Mouse (Mus musculus) limb, embryonic 14.5 days (tissue): ENCODE data around the gene Kcnab2. TPM values are rescaled to one million over a fixed set of nuclear protein-coding genes. Genes with fewer than 3 reads are reported as not detected.

Source experiments
- ATAC-seq: fragments of 200-750 bp; cut with Nextera tagmentation; 2 replicates; pipeline ENCODE4 v1.8.0; 2017; ENCODE audit warnings: low read depth, moderate number of reproducible peaks, moderate TSS enrichment; ENCODE audit not compliant: low FRiP score
- DNase-seq: peaks from one replicate; pipeline ENCODE4 v3.0.0-alpha.2; 2015; ENCODE audit warnings: low spot score
- H3K27ac ChIP-seq: fragments of 300-500 bp; sonication (generic); replicated peaks from 2 replicates; pipeline ENCODE4 v1.5.1; 2014; ENCODE audit warnings: low read depth, mild to moderate bottlenecking, low read length, moderate library complexity, mixed read lengths
- H3K27me3 ChIP-seq: fragments of 300-500 bp; sonication (generic); 2 replicates; pipeline ENCODE4 v1.6.1; 2014; ENCODE audit warnings: low read length, mixed read lengths; ENCODE audit not compliant: control insufficient read depth, insufficient read depth
- H3K36me3 ChIP-seq: fragments of 300-500 bp; sonication (generic); 2 replicates; pipeline ENCODE4 v1.6.1; 2014; ENCODE audit warnings: mild to moderate bottlenecking, low read length, moderate library complexity, mixed read lengths; ENCODE audit not compliant: control insufficient read depth, insufficient read depth
- H3K4me1 ChIP-seq: fragments of 300-500 bp; sonication (generic); 2 replicates; pipeline ENCODE4 v1.6.1; 2014; ENCODE audit warnings: antibody characterized with exemption, low read length, mixed read lengths; ENCODE audit not compliant: control insufficient read depth, insufficient read depth
- H3K4me2 ChIP-seq: fragments of 300-500 bp; sonication (generic); replicated peaks from 2 replicates; pipeline ENCODE4 v1.6.1; 2014; ENCODE audit warnings: low read depth, mild to moderate bottlenecking, low read length, moderate library complexity; ENCODE audit not compliant: severe bottlenecking
- H3K4me3 ChIP-seq: fragments of 300-500 bp; sonication (generic); replicated peaks from 2 replicates; pipeline ENCODE4 v1.5.1; 2014; ENCODE audit warnings: low read length
- H3K9ac ChIP-seq: fragments of 300-500 bp; sonication (generic); 2 replicates; pipeline ENCODE4 v1.6.1; 2014; ENCODE audit warnings: mild to moderate bottlenecking, low read depth, low read length, moderate library complexity; ENCODE audit not compliant: severe bottlenecking
- H3K9me3 ChIP-seq: fragments of 300-500 bp; sonication (generic); 2 replicates; pipeline ENCODE4 v1.6.1; 2016; ENCODE audit warnings: low read length; ENCODE audit not compliant: control insufficient read depth
- POLR2A ChIP-seq: fragments of 200-500 bp; IDR thresholded peaks from 2 replicates; pipeline ENCODE4 v1.8.0; 2012; ENCODE audit warnings: inconsistent platforms, mild to moderate bottlenecking, moderate library complexity, borderline replicate concordance; ENCODE audit not compliant: insufficient read depth, insufficient read length; ENCODE audit errors: extremely low read depth
- WGBS: fragments of 180-500 bp; shearing (Covaris S2); extraction: QIAGEN DNeasy Blood & Tissue Kit; methylation state at CpG from one replicate; pipeline ENCODE4 v1.1.7; 2014; 5-methylcytosine and 5-hydroxymethylcytosine counted together
- polyA plus RNA-seq, 2 experiments: library from polyadenylated mRNA; depleted of rRNA in 1 of 2; stranded (reverse) in 1 of 2; unstranded in 1 of 2; fragments of >200 nt; fragmentation: Nextera tagmentation in 1 of 2; extraction: Ambion mirVana in 1 of 2; gene quantifications; 2 replicates each; pipeline versions ENCODE4 v1.2.1 to v1.2.3; 2012 to 2014

Kcnab2 gene
- polyA plus RNA-seq, 2 experiments, result 4.6 to 7.2 TPM

DNA sequence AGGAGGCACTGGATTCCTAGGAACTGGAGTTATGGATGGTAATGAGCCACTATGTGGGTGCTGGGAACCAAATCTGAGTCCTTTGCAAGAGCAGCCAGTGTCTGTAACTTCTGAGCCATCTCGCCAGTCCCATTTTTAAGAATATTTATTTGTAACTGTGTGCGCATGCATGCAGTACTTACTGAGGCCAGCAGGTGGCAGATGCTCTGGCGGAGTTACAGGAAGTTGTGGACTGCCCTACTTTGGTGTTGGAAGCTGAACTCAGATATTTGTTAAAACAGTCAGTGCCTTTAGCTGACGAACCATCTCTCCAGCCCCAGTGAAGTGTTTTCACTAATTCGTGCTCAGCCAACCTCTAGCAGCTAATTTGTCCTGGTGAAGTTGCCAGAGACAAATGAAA is 52.7 kb downstream of the Kcnab2 start:
- Histone ChIP-seq H3K4me1 (no peaks in the 10 kb centered on the region), H3K4me2 (no peak overlapping the region), H3K36me3 (no peaks in the 10 kb centered on the region), H3K9ac (no peak overlapping the region), H3K9me3 (no peaks in the 10 kb centered on the region), H3K4me3 (no peak overlapping the region), H3K27ac (no peak overlapping the region), H3K27me3 (no peaks in the 10 kb centered on the region)
- 67% methylated on average over 5 of the region's 5 CpGs for WGBS
- no peak for DNase-seq
- ATAC-seq, result no peak
- no peak for TF ChIP-seq POLR2A

DNA sequence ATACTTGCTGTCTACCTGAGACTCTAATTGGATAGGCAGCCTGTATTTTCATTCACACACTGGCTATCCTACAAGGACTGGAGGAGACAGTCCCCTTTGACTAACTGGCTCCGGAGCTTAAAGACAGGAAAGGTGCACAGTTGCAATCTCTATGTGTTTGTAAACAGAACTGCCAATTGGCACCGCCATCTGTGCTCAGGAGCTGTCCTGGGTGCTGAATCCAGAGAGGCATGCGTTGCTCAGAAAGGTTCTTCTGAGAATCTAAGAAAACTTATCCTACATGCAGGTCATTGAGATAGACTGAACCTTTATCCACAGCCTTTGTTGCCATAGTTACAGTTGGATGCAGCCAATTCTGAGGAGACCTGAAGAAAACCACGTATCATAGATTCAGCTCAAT is 53.3 kb downstream of the Kcnab2 start:
- H3K4me3 ChIP-seq, result no peak overlapping the region
- H3K4me1 ChIP-seq, result no peaks in the 10 kb centered on the region
- H3K27me3 ChIP-seq, result no peaks in the 10 kb centered on the region
- no peaks in the 10 kb centered on the region for H3K36me3 ChIP-seq
- ATAC-seq, result no peak
- no peak for TF ChIP-seq POLR2A
- no peak overlapping the region for H3K9ac ChIP-seq
- DNase-seq, result peak; percentile 63
- 36% methylated on average over 4 of the region's 4 CpGs for WGBS
- no peak overlapping the region for H3K27ac ChIP-seq
- H3K9me3 ChIP-seq, result no peaks in the 10 kb centered on the region
- H3K4me2 ChIP-seq, result no peak overlapping the region

DNA sequence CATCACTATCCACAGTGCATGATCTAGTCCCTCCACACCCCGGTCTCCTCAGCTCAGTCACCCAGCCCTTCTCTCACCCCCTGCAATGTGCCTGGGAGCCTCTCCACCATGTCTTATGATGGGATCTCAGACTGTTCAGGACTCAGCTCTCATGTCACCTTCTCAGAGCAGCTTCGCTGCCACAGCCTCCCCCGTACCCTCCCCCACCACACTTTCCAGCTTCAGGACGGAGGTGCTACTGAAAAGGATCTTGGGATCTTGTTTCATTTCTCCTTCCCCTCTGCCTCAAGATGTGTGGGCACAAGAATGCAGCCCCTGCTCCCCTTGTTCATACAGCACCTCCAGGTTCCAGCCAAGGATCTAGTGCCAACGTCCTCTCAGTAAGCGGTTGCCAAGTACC is 54.1 kb downstream of the Kcnab2 start:
- no peak overlapping the region for H3K9ac ChIP-seq
- no peaks in the 10 kb centered on the region for H3K4me1 ChIP-seq
- WGBS, result 95% methylated on average over 6 of the region's 6 CpGs
- no peak overlapping the region for H3K4me3 ChIP-seq
- no peak overlapping the region for H3K4me2 ChIP-seq
- H3K9me3 ChIP-seq, result no peaks in the 10 kb centered on the region
- H3K27me3 ChIP-seq, result no peaks in the 10 kb centered on the region
- ATAC-seq (no peak), DNase-seq (no peak)
- no peak overlapping the region for H3K27ac ChIP-seq
- no peaks in the 10 kb centered on the region for H3K36me3 ChIP-seq
- no peak for TF ChIP-seq POLR2A

DNA sequence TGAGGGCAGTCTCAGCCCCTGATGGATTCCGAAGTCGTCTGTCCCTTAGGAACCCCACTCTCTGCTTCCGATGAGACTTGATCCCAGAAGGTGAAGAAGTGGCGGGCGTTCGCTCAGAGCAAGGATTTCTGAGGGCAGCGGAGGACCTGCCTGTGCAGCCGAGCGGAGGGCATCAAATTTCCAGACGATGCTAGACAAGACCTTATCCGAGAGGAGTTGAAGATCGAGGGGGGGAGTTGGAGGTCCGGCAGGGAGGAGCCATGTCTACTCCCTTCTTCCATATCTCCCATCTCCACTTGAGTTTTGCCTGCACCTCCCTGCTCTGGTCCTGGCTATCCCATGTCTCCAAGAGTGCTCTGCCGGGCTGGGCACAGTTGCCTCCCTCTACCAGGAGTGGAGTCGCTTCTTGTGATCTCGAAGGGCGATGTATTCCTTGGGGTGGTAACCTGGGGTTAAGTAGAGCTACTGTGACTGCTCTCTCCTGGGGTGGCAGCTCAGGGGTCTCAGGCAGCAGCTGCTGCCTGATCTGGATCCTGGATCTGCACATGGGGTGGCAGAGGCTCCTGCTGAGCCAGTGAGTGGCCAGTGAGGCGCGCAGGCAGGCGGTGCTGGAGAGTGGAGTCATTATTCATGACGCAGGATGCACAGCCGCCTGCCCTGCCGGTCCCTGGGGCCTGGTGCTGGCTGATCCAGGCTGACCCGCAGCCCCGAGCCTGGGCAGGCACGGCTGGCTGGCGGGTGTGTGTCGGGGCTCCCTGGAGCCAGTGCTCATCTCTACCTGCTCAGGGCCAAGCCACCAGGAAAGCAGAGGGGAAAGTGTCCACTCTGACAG is 59.2 kb downstream of the Kcnab2 start:
- no peak for TF ChIP-seq POLR2A
- H3K36me3 ChIP-seq, result no peaks in the 10 kb centered on the region
- no peak overlapping the region for H3K27ac ChIP-seq
- no peak overlapping the region for H3K4me3 ChIP-seq
- H3K9me3 ChIP-seq, result no peaks in the 10 kb centered on the region
- 37% methylated on average over 28 of the region's 28 CpGs for WGBS
- H3K4me2 ChIP-seq, result no peak overlapping the region
- H3K27me3 ChIP-seq, result no peaks in the 10 kb centered on the region
- ATAC-seq, result no peak
- no peaks in the 10 kb centered on the region for H3K4me1 ChIP-seq
- no peak for DNase-seq
- no peak overlapping the region for H3K9ac ChIP-seq

DNA sequence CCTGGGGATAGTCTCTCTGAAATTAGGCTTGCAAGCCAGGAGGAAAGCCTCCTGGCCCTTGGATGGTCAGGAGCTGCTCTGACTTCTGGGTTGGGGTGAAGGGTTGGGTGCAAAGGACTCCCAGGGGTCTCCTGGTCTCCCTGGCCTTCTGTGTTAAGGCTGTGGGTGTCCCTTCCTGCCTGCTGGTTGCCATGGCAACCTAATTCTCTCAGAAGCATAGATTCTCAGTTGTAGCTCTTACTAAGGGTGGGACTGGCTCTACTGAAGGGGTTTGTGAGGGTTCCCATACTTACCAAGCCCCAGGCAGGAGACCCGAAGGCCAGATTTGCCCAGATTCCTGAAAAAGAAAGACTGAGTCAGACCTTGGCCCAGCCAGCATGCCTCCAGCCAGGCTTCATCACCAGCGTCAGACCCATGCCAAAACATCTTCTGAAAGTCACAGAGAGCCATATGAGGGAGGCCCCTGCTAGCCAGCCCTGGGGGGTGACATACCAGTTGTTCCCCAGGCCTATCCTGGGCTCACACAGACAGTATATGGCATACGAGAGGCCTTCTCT is 65.1 kb downstream of the Kcnab2 start:
- DNase-seq (no peak), ATAC-seq (no peak)
- Histone ChIP-seq H3K4me3 (no peak overlapping the region), H3K9ac (no peak overlapping the region), H3K9me3 (no peaks in the 10 kb centered on the region), H3K36me3 (no peaks in the 10 kb centered on the region), H3K27ac (no peak overlapping the region), H3K4me2 (no peak overlapping the region), H3K27me3 (no peaks in the 10 kb centered on the region), H3K4me1 (no peaks in the 10 kb centered on the region)
- TF ChIP-seq POLR2A, result no peak
- WGBS, result 85% methylated on average over 3 of the region's 3 CpGs
